Mouse (Mus musculus): ENCODE results near the gene Nub1. TPM values are rescaled to one million over a fixed set of nuclear protein-coding genes. Genes with fewer than 3 reads are reported as not detected.

Gene Nub1
- polyA plus RNA-seq, 1 experiment: 44.1 TPM

- Histone ChIP-seq H3K27me3 (ENCODE audit: control insufficient read depth, insufficient read depth, low read length) (no peaks in the 10 kb centered on the region), H3K27ac (ENCODE audit: insufficient read depth, low read depth, low read length) (no peak overlapping the region), H3K4me3 (ENCODE audit: low read depth, low read length) (no peak overlapping the region), H3K36me3 (ENCODE audit: control insufficient read depth, insufficient read depth, low read length) (no peaks in the 10 kb centered on the region), H3K4me1 (ENCODE audit: control insufficient read depth, insufficient read depth, insufficient read length, low read length) (no peaks in the 10 kb centered on the region)
- 72% methylated on average over 11 of the region's 11 CpGs for WGBS
- no peak for TF ChIP-seq CTCF (IDR thresholded peaks at IDR 0.05; ENCODE audit: extremely low read depth, insufficient read length, insufficient replicate concordance, low read depth, low read length)
- no peak for TF ChIP-seq POLR2A (IDR thresholded peaks at IDR 0.05; ENCODE audit: low read depth, low read length)
These were observed 38.4 kb downstream of the Nub1 start for GRCm38 (mm10) chr5:24723527-24724269.

- Histone ChIP-seq H3K27ac (ENCODE audit: insufficient read depth, low read depth, low read length) (no peak overlapping the region), H3K4me1 (ENCODE audit: control insufficient read depth, insufficient read depth, insufficient read length, low read length) (no peaks in the 10 kb centered on the region), H3K4me3 (ENCODE audit: low read depth, low read length) (no peak overlapping the region), H3K36me3 (ENCODE audit: control insufficient read depth, insufficient read depth, low read length) (no peaks in the 10 kb centered on the region), H3K27me3 (ENCODE audit: control insufficient read depth, insufficient read depth, low read length) (peaks cover under 1% of the 10 kb centered on the region; the same call in 1 of the 2 replicates)
- 67% methylated on average over 5 of the region's 5 CpGs for WGBS
- TF ChIP-seq POLR2A (IDR thresholded peaks at IDR 0.05; ENCODE audit: low read depth, low read length) (no peak), CTCF (IDR thresholded peaks at IDR 0.05; ENCODE audit: extremely low read depth, insufficient read length, insufficient replicate concordance, low read depth, low read length) (no peak)
These were observed 38.9 kb downstream of the Nub1 start for GRCm38 (mm10) chr5:24724270-24724634.

GRCm38 (mm10) chr5:24724805-24725204 is 39.5 kb downstream of the Nub1 start:
- Histone ChIP-seq H3K4me1 (ENCODE audit: control insufficient read depth, insufficient read depth, insufficient read length, low read length) (peaks cover 5% of the 10 kb centered on the region), H3K27ac (ENCODE audit: insufficient read depth, low read depth, low read length) (no peak overlapping the region), H3K36me3 (ENCODE audit: control insufficient read depth, insufficient read depth, low read length) (no peaks in the 10 kb centered on the region), H3K27me3 (ENCODE audit: control insufficient read depth, insufficient read depth, low read length) (peaks cover 6% of the 10 kb centered on the region), H3K4me3 (ENCODE audit: low read depth, low read length) (no peak overlapping the region)
- TF ChIP-seq POLR2A (IDR thresholded peaks at IDR 0.05; ENCODE audit: low read depth, low read length) (no peak), CTCF (IDR thresholded peaks at IDR 0.05; ENCODE audit: extremely low read depth, insufficient read length, insufficient replicate concordance, low read depth, low read length) (no peak)
- 78% methylated on average over 5 of the region's 5 CpGs for WGBS

GRCm38 (mm10) chr5:24725897-24726296 is 40.6 kb downstream of the Nub1 start:
- 84% methylated on average over 6 of the region's 6 CpGs for WGBS
- Histone ChIP-seq H3K4me1 (ENCODE audit: control insufficient read depth, insufficient read depth, insufficient read length, low read length) (peaks cover 14% of the 10 kb centered on the region), H3K4me3 (ENCODE audit: low read depth, low read length) (no peak overlapping the region), H3K36me3 (ENCODE audit: control insufficient read depth, insufficient read depth, low read length) (no peaks in the 10 kb centered on the region), H3K27ac (ENCODE audit: insufficient read depth, low read depth, low read length) (no peak overlapping the region), H3K27me3 (ENCODE audit: control insufficient read depth, insufficient read depth, low read length) (peaks cover 17% of the 10 kb centered on the region)
- TF ChIP-seq CTCF (IDR thresholded peaks at IDR 0.05; ENCODE audit: extremely low read depth, insufficient read length, insufficient replicate concordance, low read depth, low read length) (no peak), POLR2A (IDR thresholded peaks at IDR 0.05; ENCODE audit: low read depth, low read length) (no peak)

- H3K27ac ChIP-seq (ENCODE audit: insufficient read depth, low read depth, low read length): no peak overlapping the region
- H3K36me3 ChIP-seq (ENCODE audit: control insufficient read depth, insufficient read depth, low read length): no peaks in the 10 kb centered on the region
- H3K4me3 ChIP-seq (ENCODE audit: low read depth, low read length): no peak overlapping the region
- TF ChIP-seq POLR2A (IDR thresholded peaks at IDR 0.05; ENCODE audit: low read depth, low read length): no peak
- no peak for TF ChIP-seq CTCF (IDR thresholded peaks at IDR 0.05; ENCODE audit: extremely low read depth, insufficient read length, insufficient replicate concordance, low read depth, low read length)
- H3K4me1 ChIP-seq (ENCODE audit: control insufficient read depth, insufficient read depth, insufficient read length, low read length): peaks cover 15% of the 10 kb centered on the region
- WGBS: 45% methylated on average over 12 of the region's 12 CpGs
- peaks cover 26% of the 10 kb centered on the region for H3K27me3 ChIP-seq (ENCODE audit: control insufficient read depth, insufficient read depth, low read length)
These were observed 41.8 kb downstream of the Nub1 start for GRCm38 (mm10) chr5:24726901-24727836.

- Histone ChIP-seq H3K4me1 (ENCODE audit: control insufficient read depth, insufficient read depth, insufficient read length, low read length) (peaks cover 15% of the 10 kb centered on the region), H3K4me3 (ENCODE audit: low read depth, low read length) (peak overlapping the region; percentile 61), H3K36me3 (ENCODE audit: control insufficient read depth, insufficient read depth, low read length) (no peaks in the 10 kb centered on the region), H3K27ac (ENCODE audit: insufficient read depth, low read depth, low read length) (no peak overlapping the region), H3K27me3 (ENCODE audit: control insufficient read depth, insufficient read depth, low read length) (peaks cover 26% of the 10 kb centered on the region)
- WGBS: 2% methylated on average over 49 of the region's 49 CpGs
- no peak for TF ChIP-seq CTCF (IDR thresholded peaks at IDR 0.05; ENCODE audit: extremely low read depth, insufficient read length, insufficient replicate concordance, low read depth, low read length)
- no peak for TF ChIP-seq POLR2A (IDR thresholded peaks at IDR 0.05; ENCODE audit: low read depth, low read length)
These were observed 44.6 kb downstream of the Nub1 start for GRCm38 (mm10) chr5:24729797-24730487.
